Mouse (Mus musculus) neural tube, embryonic 15.5 days (tissue): ENCODE results near the gene Hps4. TPM values are rescaled to one million over a fixed set of nuclear protein-coding genes. Genes with fewer than 3 reads are reported as not detected.

ENCODE experiments used
- ATAC-seq: fragments of 200-750 bp; cut with Nextera tagmentation; 2 replicates; pipeline ENCODE4 v1.8.0; 2017; ENCODE audit warnings: mild to moderate bottlenecking, moderate TSS enrichment, moderate library complexity; ENCODE audit not compliant: low FRiP score
- H3K27ac ChIP-seq: fragments of 300-500 bp; sonication (generic); replicated peaks from 2 replicates; pipeline ENCODE4 v1.5.1; 2015; ENCODE audit warnings: mild to moderate bottlenecking, inconsistent platforms
- H3K27me3 ChIP-seq: fragments of 300-500 bp; sonication (generic); replicated peaks from 2 replicates; pipeline ENCODE4 v1.6.1; 2015; ENCODE audit warnings: inconsistent platforms
- H3K36me3 ChIP-seq: fragments of 300-500 bp; sonication (generic); 2 replicates; pipeline ENCODE4 v1.6.1; 2015; ENCODE audit warnings: inconsistent platforms
- H3K4me1 ChIP-seq: fragments of 300-500 bp; sonication (generic); 2 replicates; pipeline ENCODE4 v1.6.1; 2015; ENCODE audit warnings: inconsistent platforms
- H3K4me2 ChIP-seq: fragments of 300-500 bp; sonication (generic); 2 replicates; pipeline ENCODE4 v1.6.1; 2015; ENCODE audit warnings: inconsistent platforms, mild to moderate bottlenecking, moderate library complexity
- H3K4me3 ChIP-seq: fragments of 300-500 bp; sonication (generic); replicated peaks from 2 replicates; pipeline ENCODE4 v1.5.1; 2015; ENCODE audit warnings: mild to moderate bottlenecking, inconsistent platforms
- H3K9ac ChIP-seq: fragments of 300-500 bp; sonication (generic); replicated peaks from 2 replicates; pipeline ENCODE4 v1.6.1; 2015; ENCODE audit warnings: mild to moderate bottlenecking, inconsistent platforms
- H3K9me3 ChIP-seq: fragments of 300-500 bp; sonication (generic); replicated peaks from 2 replicates; pipeline ENCODE4 v1.6.1; 2016; ENCODE audit warnings: inconsistent platforms
- WGBS: fragments of 180-500 bp; shearing (Covaris S2); methylation state at CpG from one replicate; pipeline ENCODE4 v1.1.7; 2015; ENCODE audit warnings: mixed read lengths; 5-methylcytosine and 5-hydroxymethylcytosine counted together
- polyA plus RNA-seq: library from polyadenylated mRNA; unstranded; fragments of >200 nt; fragmentation: Nextera tagmentation; extraction: Ambion mirVana; gene quantifications from 2 replicates; pipeline ENCODE4 v1.2.1, GENCODE M21; 2015

Hps4 gene
- polyA plus RNA-seq, 1 experiment from 2014 or later = 37.4 TPM

DNA sequence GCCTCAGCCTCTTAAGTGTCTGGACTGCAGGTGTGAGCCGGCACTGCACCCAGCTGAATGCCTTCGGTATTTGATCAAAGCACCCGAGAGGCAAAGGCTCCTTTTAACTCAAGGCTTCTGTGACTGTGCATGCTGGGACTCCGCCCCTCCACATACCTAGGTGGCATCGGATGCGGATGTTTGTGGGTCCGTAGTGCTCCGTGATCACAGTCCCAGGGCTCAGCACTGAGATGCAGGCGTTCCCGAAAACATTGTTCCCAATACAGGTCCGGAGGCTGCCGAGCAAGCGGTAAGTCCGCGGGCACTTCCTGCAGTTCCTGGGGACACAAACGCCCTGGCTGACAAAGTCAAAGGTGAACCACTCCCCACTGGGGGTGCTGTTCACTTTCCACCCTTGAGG, 48.1 kb downstream of the Hps4 start:
- H3K4me1 ChIP-seq = peaks cover 67% of the 10 kb centered on the region
- WGBS = 75% methylated on average over 16 of the region's 16 CpGs
- no peak overlapping the region for H3K4me3 ChIP-seq
- no peak for ATAC-seq
- H3K4me2 ChIP-seq = no peak overlapping the region
- H3K36me3 ChIP-seq = peaks cover 29% of the 10 kb centered on the region
- no peak overlapping the region for H3K27ac ChIP-seq
- H3K9me3 ChIP-seq = no peaks in the 10 kb centered on the region
- H3K9ac ChIP-seq = no peak overlapping the region
- H3K27me3 ChIP-seq = no peaks in the 10 kb centered on the region

DNA sequence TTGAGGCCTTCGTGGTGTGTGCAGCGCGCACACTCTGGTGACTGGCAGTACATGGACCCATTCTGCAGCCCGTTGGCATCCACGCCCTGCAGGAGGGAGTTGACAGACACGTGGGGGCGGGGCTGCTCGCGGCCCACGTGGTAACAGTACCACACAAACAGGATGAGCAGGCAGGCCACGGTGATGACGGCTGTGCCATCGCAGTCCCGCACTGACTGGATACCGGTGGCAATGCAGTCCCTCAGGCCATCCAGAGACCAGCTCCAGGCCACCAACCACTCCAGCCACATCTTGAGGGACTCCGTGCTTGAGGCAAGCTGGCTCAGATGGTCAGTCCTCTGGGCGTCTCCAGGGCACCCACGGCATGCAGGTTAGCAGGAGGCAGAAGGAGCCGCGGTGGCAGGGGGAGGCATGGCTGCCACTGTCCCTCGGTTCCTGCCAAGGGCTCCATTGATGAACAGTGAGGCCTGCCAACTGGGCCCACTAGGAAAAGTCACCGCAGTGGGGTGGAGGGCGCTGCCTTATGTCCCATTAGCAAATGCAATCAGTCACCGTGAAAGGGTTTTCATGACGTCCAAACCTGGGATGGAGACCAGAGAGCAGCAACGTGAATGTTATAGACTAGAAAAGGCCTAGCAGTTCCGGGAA, 48.9 kb downstream of the Hps4 start:
- Histone ChIP-seq H3K27ac (no peak overlapping the region), H3K9ac (no peak overlapping the region), H3K4me2 (no peak overlapping the region), H3K4me3 (no peak overlapping the region), H3K4me1 (peaks cover 67% of the 10 kb centered on the region), H3K27me3 (no peaks in the 10 kb centered on the region), H3K9me3 (no peaks in the 10 kb centered on the region), H3K36me3 (peaks cover 21% of the 10 kb centered on the region)
- WGBS = 71% methylated on average over 27 of the region's 27 CpGs
- ATAC-seq = no peak

GRCm38 (mm10) chr5:112393741-112394414, 51.0 kb downstream of the Hps4 start:
- H3K9me3 ChIP-seq = no peaks in the 10 kb centered on the region
- peak overlapping the region; percentile 77 for H3K4me2 ChIP-seq
- peaks cover 11% of the 10 kb centered on the region for H3K36me3 ChIP-seq
- no peaks in the 10 kb centered on the region for H3K27me3 ChIP-seq
- peak overlapping the region; percentile 68 for H3K4me3 ChIP-seq
- peaks cover 60% of the 10 kb centered on the region for H3K4me1 ChIP-seq
- ATAC-seq = peak; percentile 51
- WGBS = 13% methylated on average over 17 of the region's 18 CpGs
- H3K27ac ChIP-seq = peak overlapping the region; percentile 89
- H3K9ac ChIP-seq = peak overlapping the region; percentile 68

- Histone ChIP-seq H3K27ac (peak overlapping the region; percentile 89), H3K4me2 (peak overlapping the region; percentile 77), H3K9ac (peak overlapping the region; percentile 68), H3K27me3 (no peaks in the 10 kb centered on the region), H3K9me3 (no peaks in the 10 kb centered on the region), H3K36me3 (peaks cover 11% of the 10 kb centered on the region), H3K4me1 (peaks cover 55% of the 10 kb centered on the region), H3K4me3 (peak overlapping the region; percentile 68)
- WGBS = under 1% methylated on average over 11 of the region's 28 CpGs
- peak; percentile 77 for ATAC-seq
These were observed 51.5 kb downstream of the Hps4 start for GRCm38 (mm10) chr5:112394415-112394763.

- peaks cover 50% of the 10 kb centered on the region for H3K4me1 ChIP-seq
- H3K4me2 ChIP-seq = peak within 1 kb of the TSS; percentile 77
- ATAC-seq = peak; percentile 90
- H3K27me3 ChIP-seq = no peaks in the 10 kb centered on the region
- peaks cover 11% of the 10 kb centered on the region for H3K36me3 ChIP-seq
- no peaks in the 10 kb centered on the region for H3K9me3 ChIP-seq
- peak within 1 kb of the TSS; percentile 68 for H3K9ac ChIP-seq
- peak within 1 kb of the TSS; percentile 68 for H3K4me3 ChIP-seq
- under 1% methylated on average over 44 of the region's 67 CpGs for WGBS
- H3K27ac ChIP-seq = peak within 1 kb of the TSS; percentile 89
These were observed 52.0 kb downstream of the Hps4 start, which contains the start of gene Asphd2 for GRCm38 (mm10) chr5:112394779-112395443. Gene Asphd2, minus strand, starts transcription at chr5:112394866.

- Histone ChIP-seq H3K36me3 (peaks cover 5% of the 10 kb centered on the region), H3K4me3 (no peak overlapping the region), H3K4me1 (peaks cover 41% of the 10 kb centered on the region), H3K27me3 (no peaks in the 10 kb centered on the region), H3K9me3 (no peaks in the 10 kb centered on the region), H3K9ac (no peak overlapping the region), H3K4me2 (no peak overlapping the region), H3K27ac (0 out of 2 replicates have a peak overlapping the region, but pooled peaks have one; percentile 30)
- 38% methylated on average over 18 of the region's 18 CpGs for WGBS
- ATAC-seq = no peak
These were observed 53.2 kb downstream of the Hps4 start for GRCm38 (mm10) chr5:112396066-112396465.

DNA sequence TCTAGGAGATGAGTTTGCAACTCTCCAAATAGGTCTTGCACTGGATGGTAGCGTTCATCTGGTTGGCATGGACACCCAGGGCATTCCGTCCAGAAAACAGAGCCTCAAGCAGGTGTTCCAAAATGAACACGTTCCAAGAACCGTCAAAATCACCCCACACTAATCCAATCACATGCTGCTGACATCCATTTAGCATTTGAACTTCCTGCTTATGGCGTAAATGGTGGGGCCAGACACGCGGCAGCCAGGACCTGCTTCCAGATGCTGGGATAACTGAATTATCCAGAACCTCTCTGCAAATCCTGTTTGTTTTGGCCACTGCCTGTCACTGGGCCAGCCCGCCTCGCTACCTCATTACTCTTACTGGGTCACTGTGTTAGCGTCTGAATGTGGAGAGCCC, 56.4 kb downstream of the Hps4 start:
- 84% methylated on average over 10 of the region's 10 CpGs for WGBS
- Histone ChIP-seq H3K27ac (no peak overlapping the region), H3K4me2 (no peak overlapping the region), H3K36me3 (no peaks in the 10 kb centered on the region), H3K4me3 (no peak overlapping the region), H3K9ac (no peak overlapping the region), H3K4me1 (peaks cover 10% of the 10 kb centered on the region; the same call in 1 of the 2 replicates), H3K27me3 (no peaks in the 10 kb centered on the region), H3K9me3 (no peaks in the 10 kb centered on the region)
- ATAC-seq = no peak

DNA sequence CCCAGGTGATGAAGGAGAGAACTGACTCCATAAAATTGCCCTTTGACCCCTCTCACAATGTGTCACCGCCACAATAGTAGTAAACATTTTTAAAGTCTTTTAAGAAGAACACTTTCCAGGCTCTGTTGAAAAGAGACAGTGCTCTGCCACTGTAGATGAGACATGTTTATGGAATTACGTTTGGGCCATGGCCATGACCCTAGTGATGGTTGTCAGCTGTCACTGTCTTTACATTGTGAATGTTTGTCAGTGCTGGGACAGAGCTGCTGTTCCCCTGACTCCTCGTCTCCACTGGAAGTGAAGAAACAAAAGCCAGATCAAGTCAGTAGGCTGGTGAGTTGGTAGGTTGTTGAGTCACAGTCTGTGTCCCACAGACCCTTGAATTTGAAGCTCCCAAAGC, 59.6 kb downstream of the Hps4 start:
- no peak overlapping the region for H3K27ac ChIP-seq
- no peaks in the 10 kb centered on the region for H3K4me1 ChIP-seq
- H3K4me2 ChIP-seq = no peak overlapping the region
- WGBS = 71% methylated on average over 3 of the region's 3 CpGs
- no peak for ATAC-seq
- no peaks in the 10 kb centered on the region for H3K27me3 ChIP-seq
- no peaks in the 10 kb centered on the region for H3K36me3 ChIP-seq
- H3K9me3 ChIP-seq = no peaks in the 10 kb centered on the region
- no peak overlapping the region for H3K4me3 ChIP-seq
- no peak overlapping the region for H3K9ac ChIP-seq

- no peak overlapping the region for H3K4me3 ChIP-seq
- no peaks in the 10 kb centered on the region for H3K27me3 ChIP-seq
- no peak overlapping the region for H3K27ac ChIP-seq
- no peak overlapping the region for H3K4me2 ChIP-seq
- 71% methylated on average over 3 of the region's 3 CpGs for WGBS
- ATAC-seq = no peak
- H3K9ac ChIP-seq = no peak overlapping the region
- no peaks in the 10 kb centered on the region for H3K36me3 ChIP-seq
- no peaks in the 10 kb centered on the region for H3K9me3 ChIP-seq
- peaks cover 10% of the 10 kb centered on the region for H3K4me1 ChIP-seq
These were observed 63.1 kb downstream of the Hps4 start for GRCm38 (mm10) chr5:112406017-112406416.

DNA sequence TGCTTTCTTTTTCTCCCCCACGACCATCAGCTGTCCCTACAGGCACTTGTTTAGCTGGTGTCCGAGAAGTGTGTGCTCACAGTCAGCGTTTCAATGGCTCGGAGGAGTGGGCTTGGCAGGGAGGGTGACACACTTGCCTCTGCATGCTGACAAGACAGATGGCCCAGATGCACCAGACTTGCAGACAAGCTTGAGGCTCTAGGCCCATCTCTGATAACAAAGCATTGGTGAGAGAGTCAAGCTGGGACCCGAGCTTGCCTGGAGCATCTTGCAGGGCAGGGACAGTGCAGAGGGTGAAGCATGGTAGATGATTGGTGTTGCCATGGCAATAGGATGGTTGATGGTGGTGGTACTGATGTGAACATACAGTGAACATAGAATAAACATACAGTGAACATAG, 66.4 kb downstream of the Hps4 start:
- Histone ChIP-seq H3K27me3 (no peaks in the 10 kb centered on the region), H3K9me3 (no peaks in the 10 kb centered on the region), H3K9ac (no peak overlapping the region), H3K4me2 (no peak overlapping the region), H3K4me3 (no peak overlapping the region), H3K4me1 (peaks cover 23% of the 10 kb centered on the region), H3K27ac (no peak overlapping the region), H3K36me3 (no peaks in the 10 kb centered on the region)
- no peak for ATAC-seq
- 50% methylated on average over 5 of the region's 5 CpGs for WGBS

GRCm38 (mm10) chr5:112411072-112411471, 68.2 kb downstream of the Hps4 start:
- Histone ChIP-seq H3K4me2 (peak overlapping the region; percentile 43), H3K4me3 (no peak overlapping the region), H3K9me3 (no peaks in the 10 kb centered on the region), H3K36me3 (no peaks in the 10 kb centered on the region), H3K4me1 (peaks cover 23% of the 10 kb centered on the region), H3K9ac (no peak overlapping the region), H3K27me3 (no peaks in the 10 kb centered on the region), H3K27ac (peak overlapping the region; percentile 68)
- WGBS = 32% methylated on average over 11 of the region's 11 CpGs
- no peak for ATAC-seq
